Mouse (Mus musculus) kidney, embryonic 16.5 days (tissue): ENCODE measurements at regions not wholly inside any gene's neighbourhood (a gene's known extent, or its start where the extent isn't known, plus 50 kb on each side); places are given as distances from the start of the nearest gene placed in this dataset.
A peak's percentile ranks its signal among the peaks of the same experiment; 100 is the strongest.

Experiments
- ATAC-seq: fragments of 200-750 bp; cut with Nextera tagmentation; 2 replicates; pipeline ENCODE4 v1.8.0; 2017; ENCODE audit warnings: moderate TSS enrichment; ENCODE audit not compliant: low FRiP score, low TSS enrichment
- H3K27ac ChIP-seq: fragments of 300-500 bp; sonication (generic); 2 replicates; pipeline ENCODE4 v1.5.1; 2014; ENCODE audit warnings: low read length
- H3K27me3 ChIP-seq: fragments of 300-500 bp; sonication (generic); 2 replicates; pipeline ENCODE4 v1.6.1; 2014; ENCODE audit warnings: low read length, control low read depth, mixed read lengths; ENCODE audit not compliant: insufficient read depth
- H3K36me3 ChIP-seq: fragments of 300-500 bp; sonication (generic); 2 replicates; pipeline ENCODE4 v1.6.1; 2014; ENCODE audit warnings: low read length, control low read depth, mixed read lengths; ENCODE audit not compliant: insufficient read depth
- H3K4me1 ChIP-seq: fragments of 300-500 bp; sonication (generic); 2 replicates; pipeline ENCODE4 v1.6.1; 2014; ENCODE audit warnings: low read length, control low read depth, mixed read lengths; ENCODE audit not compliant: insufficient read depth
- H3K4me2 ChIP-seq: fragments of 300-500 bp; sonication (generic); replicated peaks from 2 replicates; pipeline ENCODE4 v1.6.1; 2014; ENCODE audit warnings: low read depth, low read length
- H3K4me3 ChIP-seq: fragments of 300-500 bp; sonication (generic); 2 replicates; pipeline ENCODE4 v1.5.1; 2014; ENCODE audit warnings: mild to moderate bottlenecking, low read length
- H3K9ac ChIP-seq: fragments of 300-500 bp; sonication (generic); replicated peaks from 2 replicates; pipeline ENCODE4 v1.6.1; 2014; ENCODE audit warnings: low read length
- H3K9me3 ChIP-seq: fragments of 300-500 bp; sonication (generic); 2 replicates; pipeline ENCODE4 v1.6.1; 2016; ENCODE audit warnings: low read length, control low read depth
- WGBS: fragments of 180-500 bp; shearing (Covaris S2); extraction: QIAGEN DNeasy Blood & Tissue Kit; methylation state at CpG from one replicate; pipeline ENCODE4 v1.1.7; 2014; 5-methylcytosine and 5-hydroxymethylcytosine counted together

GRCm38 (mm10) chr4:56686141-56686540 lies 53.7 kb upstream of the Gm26657 start:
- no peak for ATAC-seq
- H3K27me3 ChIP-seq, result peaks cover 3% of the 10 kb centered on the region; the same call in 1 of the 2 replicates
- no peaks in the 10 kb centered on the region for H3K36me3 ChIP-seq
- H3K4me3 ChIP-seq, result no peak overlapping the region
- 61% methylated on average over 8 of the region's 8 CpGs for WGBS
- H3K27ac ChIP-seq, result no peak overlapping the region
- no peaks in the 10 kb centered on the region for H3K9me3 ChIP-seq
- H3K4me2 ChIP-seq, result no peak overlapping the region
- H3K4me1 ChIP-seq, result peaks cover 7% of the 10 kb centered on the region; the same call in 1 of the 2 replicates
- H3K9ac ChIP-seq, result no peak overlapping the region

- H3K9me3 ChIP-seq, result no peaks in the 10 kb centered on the region
- H3K27ac ChIP-seq, result no peak overlapping the region
- WGBS, result 52% methylated on average over 8 of the region's 8 CpGs
- no peaks in the 10 kb centered on the region for H3K36me3 ChIP-seq
- H3K4me1 ChIP-seq, result peaks cover 7% of the 10 kb centered on the region; the same call in 1 of the 2 replicates
- H3K4me3 ChIP-seq, result no peak overlapping the region
- peak; percentile 35; the same call in 1 of the 2 replicates for ATAC-seq
- H3K27me3 ChIP-seq, result peaks cover 3% of the 10 kb centered on the region; the same call in 1 of the 2 replicates
- peak overlapping the region; percentile 45; the same call in 1 of the 2 replicates for H3K4me2 ChIP-seq
- H3K9ac ChIP-seq, result no peak overlapping the region
Observed at GRCm38 (mm10) chr4:56685696-56686095, 54.2 kb upstream of the Gm26657 start.

DNA sequence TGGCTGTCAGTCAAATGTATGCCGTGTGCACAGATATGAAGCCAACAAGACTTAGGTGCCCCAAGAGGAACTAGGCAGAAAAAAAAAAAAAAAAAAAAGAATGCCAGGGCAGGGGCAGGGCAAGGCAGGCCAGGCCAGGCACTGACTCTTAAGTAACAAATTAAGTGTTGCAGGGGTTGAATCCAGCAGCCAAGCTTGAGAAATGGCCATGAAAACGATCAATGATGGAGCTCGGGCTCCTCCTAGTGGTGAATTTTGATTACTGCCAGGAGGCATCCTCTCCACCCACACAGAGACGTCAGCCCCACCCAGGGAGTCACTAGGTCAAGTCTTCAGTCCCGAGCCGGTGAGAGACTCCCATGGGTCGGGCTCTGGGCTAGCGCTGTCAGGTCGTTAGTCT lies 54.7 kb upstream of the Gm26657 start:
- Histone ChIP-seq H3K9ac (no peak overlapping the region), H3K4me1 (peaks cover 7% of the 10 kb centered on the region; the same call in 1 of the 2 replicates), H3K9me3 (no peaks in the 10 kb centered on the region), H3K36me3 (no peaks in the 10 kb centered on the region), H3K4me3 (0 out of 2 replicates have a peak overlapping the region, but pooled peaks have one; percentile 8), H3K4me2 (peak overlapping the region; percentile 45), H3K27me3 (peaks cover 3% of the 10 kb centered on the region; the same call in 1 of the 2 replicates), H3K27ac (no peak overlapping the region)
- ATAC-seq, result peak; percentile 82
- 6% methylated on average over 9 of the region's 9 CpGs for WGBS

DNA sequence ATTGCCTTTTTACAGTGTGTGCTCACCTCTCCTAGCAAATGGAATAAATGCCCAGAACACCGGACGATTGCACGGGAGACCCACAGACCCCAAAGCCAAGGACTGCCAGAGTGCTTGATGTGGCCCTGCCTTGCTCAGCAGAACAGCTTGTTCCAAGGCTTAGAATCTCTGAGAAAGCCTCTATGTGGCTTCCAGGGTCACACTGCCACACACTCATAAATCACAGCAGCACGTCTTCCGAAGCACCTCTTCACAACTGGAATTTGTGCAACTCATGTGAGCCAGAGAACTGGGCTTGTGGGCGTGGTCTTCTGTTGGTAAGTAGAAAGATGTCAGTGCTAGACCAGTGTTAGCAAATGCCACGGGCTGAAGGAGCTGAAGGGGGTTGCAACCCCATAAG lies 55.8 kb upstream of the Gm26657 start:
- Histone ChIP-seq H3K4me2 (no peak overlapping the region), H3K36me3 (no peaks in the 10 kb centered on the region), H3K4me1 (peaks cover 7% of the 10 kb centered on the region; the same call in 1 of the 2 replicates), H3K9ac (no peak overlapping the region), H3K9me3 (no peaks in the 10 kb centered on the region), H3K27ac (no peak overlapping the region), H3K27me3 (peaks cover 3% of the 10 kb centered on the region; the same call in 1 of the 2 replicates), H3K4me3 (no peak overlapping the region)
- ATAC-seq, result no peak
- 62% methylated on average over 7 of the region's 7 CpGs for WGBS

- WGBS, result 76% methylated on average over 8 of the region's 8 CpGs
- no peaks in the 10 kb centered on the region for H3K9me3 ChIP-seq
- H3K27me3 ChIP-seq, result no peaks in the 10 kb centered on the region
- no peaks in the 10 kb centered on the region for H3K36me3 ChIP-seq
- no peak for ATAC-seq
- peaks cover 7% of the 10 kb centered on the region; the same call in 1 of the 2 replicates for H3K4me1 ChIP-seq
- no peak overlapping the region for H3K4me2 ChIP-seq
- H3K4me3 ChIP-seq, result no peak overlapping the region
- H3K9ac ChIP-seq, result no peak overlapping the region
- no peak overlapping the region for H3K27ac ChIP-seq
Observed at GRCm38 (mm10) chr4:56681121-56681520, 58.7 kb upstream of the Gm26657 start.

DNA sequence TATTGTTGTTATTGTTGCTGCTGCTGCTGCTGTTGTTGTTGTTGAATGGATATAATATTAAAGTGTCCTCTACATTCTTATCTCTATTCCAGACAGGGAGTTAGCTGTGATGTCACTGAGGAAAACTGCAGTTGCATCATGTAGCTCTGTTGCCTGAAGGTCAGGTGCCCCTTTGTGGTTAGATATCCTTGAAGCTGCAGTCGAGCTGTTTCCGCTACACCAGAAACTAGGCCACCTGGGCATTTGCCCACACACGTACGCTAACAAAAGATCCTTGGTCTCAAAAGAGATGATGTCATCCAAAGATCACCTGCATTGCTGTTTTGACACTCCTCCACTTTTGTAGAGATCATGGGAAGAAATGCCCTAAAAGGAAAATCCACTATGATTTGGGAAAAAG lies 66.0 kb upstream of the Gm26657 start:
- WGBS, result 85% methylated on average over 4 of the region's 4 CpGs
- no peak overlapping the region for H3K4me3 ChIP-seq
- no peak overlapping the region for H3K4me2 ChIP-seq
- no peak overlapping the region for H3K9ac ChIP-seq
- no peak overlapping the region for H3K27ac ChIP-seq
- no peaks in the 10 kb centered on the region for H3K27me3 ChIP-seq
- no peaks in the 10 kb centered on the region for H3K4me1 ChIP-seq
- no peak for ATAC-seq
- H3K9me3 ChIP-seq, result 0 out of 2 replicates have a peak, but pooled peaks cover 4% of the 10 kb centered on the region
- no peaks in the 10 kb centered on the region for H3K36me3 ChIP-seq

DNA sequence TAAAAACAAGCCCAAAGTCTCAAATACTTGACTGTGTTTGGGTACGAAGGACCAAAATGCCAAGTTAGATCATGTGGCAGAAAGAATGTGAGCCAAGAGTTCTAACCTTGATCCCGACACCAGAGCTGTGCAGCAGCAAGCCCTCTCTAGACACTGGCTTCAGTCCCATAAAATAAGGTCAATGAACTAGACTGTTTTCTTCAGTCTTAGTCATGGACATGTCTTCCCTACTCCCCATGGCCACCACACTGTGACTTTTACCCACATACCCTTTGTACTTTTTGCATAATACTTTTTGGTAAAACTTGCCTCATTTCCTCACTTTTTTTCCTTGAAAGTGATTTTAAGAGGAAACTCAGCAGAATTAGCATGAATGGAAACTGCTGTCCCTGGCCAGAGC lies 74.9 kb upstream of the Gm26657 start:
- Histone ChIP-seq H3K9me3 (no peaks in the 10 kb centered on the region), H3K27me3 (no peaks in the 10 kb centered on the region), H3K36me3 (no peaks in the 10 kb centered on the region), H3K9ac (no peak overlapping the region), H3K27ac (no peak overlapping the region), H3K4me3 (no peak overlapping the region), H3K4me1 (no peaks in the 10 kb centered on the region), H3K4me2 (no peak overlapping the region)
- 87% methylated on average over 2 of the region's 2 CpGs for WGBS
- no peak for ATAC-seq

DNA sequence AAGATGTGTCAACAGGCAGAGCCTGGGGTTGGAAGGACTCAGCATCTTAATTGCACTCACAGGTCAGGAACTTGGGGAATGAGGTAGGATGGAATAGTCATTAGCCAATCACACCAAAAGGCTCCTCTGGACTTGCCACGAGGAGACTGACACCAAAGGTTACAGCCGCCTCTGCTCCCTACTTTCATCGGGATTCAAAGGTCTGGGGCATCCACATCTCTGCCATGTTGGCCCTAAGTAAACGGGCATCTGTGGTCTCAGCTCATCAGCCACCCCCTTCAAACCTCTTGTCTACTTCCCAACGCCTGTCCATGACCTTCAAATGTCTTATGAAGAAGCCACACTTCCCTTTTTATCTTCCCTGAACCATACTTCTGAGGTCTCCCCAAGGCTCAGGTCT lies 78.1 kb upstream of the Gm26657 start:
- no peaks in the 10 kb centered on the region for H3K4me1 ChIP-seq
- H3K36me3 ChIP-seq, result no peaks in the 10 kb centered on the region
- no peak for ATAC-seq
- H3K9me3 ChIP-seq, result no peaks in the 10 kb centered on the region
- H3K9ac ChIP-seq, result no peak overlapping the region
- WGBS, result 81% methylated on average over 5 of the region's 5 CpGs
- no peak overlapping the region for H3K4me2 ChIP-seq
- H3K27ac ChIP-seq, result no peak overlapping the region
- no peak overlapping the region for H3K4me3 ChIP-seq
- H3K27me3 ChIP-seq, result no peaks in the 10 kb centered on the region

DNA sequence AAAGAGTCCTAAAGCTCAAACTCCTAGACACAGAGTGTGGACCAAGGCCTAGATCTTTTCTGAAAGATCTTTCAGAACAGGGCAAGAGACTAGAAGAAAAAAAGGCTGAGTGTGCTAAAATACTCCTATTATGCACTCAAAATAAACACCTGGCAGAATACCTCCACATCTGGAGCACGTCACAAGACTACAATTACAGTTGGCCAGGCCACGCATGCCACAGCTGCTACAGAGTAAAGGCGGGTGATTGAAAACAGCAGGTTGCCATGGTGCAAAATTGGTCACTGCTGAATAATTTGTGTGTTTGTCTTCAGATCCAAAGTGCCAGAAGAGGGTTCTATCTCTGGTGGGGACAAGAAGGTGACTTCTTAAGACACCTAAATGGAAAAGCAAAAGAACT lies 82.8 kb upstream of the Gm26657 start:
- Histone ChIP-seq H3K36me3 (no peaks in the 10 kb centered on the region), H3K27ac (no peak overlapping the region), H3K4me2 (no peak overlapping the region), H3K9me3 (no peaks in the 10 kb centered on the region), H3K4me3 (no peak overlapping the region), H3K27me3 (no peaks in the 10 kb centered on the region), H3K4me1 (no peaks in the 10 kb centered on the region), H3K9ac (no peak overlapping the region)
- no peak for ATAC-seq
- WGBS, result 78% methylated on average over 3 of the region's 3 CpGs

DNA sequence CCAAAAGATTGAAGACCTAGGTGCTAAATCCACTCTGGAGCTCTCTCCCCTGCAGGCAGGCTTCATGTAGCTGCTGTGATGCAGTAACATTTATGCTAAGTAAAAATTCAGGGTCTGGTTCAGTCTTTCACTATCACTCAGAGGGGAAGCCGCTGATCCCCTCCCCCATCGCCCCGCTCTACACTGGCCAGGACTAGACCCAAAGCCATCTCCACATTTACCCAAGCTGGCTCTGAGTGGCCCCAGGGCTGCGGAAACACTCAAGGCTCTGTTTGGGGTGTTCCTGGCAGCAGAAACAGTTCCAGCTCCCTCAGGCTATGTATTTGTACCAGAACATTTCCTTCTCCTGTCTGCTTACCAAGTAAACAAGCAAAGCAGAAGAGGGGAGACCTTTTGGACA lies 85.5 kb upstream of the Gm26657 start:
- WGBS, result 85% methylated on average over 4 of the region's 4 CpGs

More for the DNA sequence above, 85.5 kb upstream of the Gm26657 start:
- no peaks in the 10 kb centered on the region for H3K27me3 ChIP-seq
- H3K9me3 ChIP-seq, result no peaks in the 10 kb centered on the region
- no peaks in the 10 kb centered on the region for H3K36me3 ChIP-seq
- H3K9ac ChIP-seq, result no peak overlapping the region
- no peak overlapping the region for H3K27ac ChIP-seq
- no peak overlapping the region for H3K4me3 ChIP-seq
- H3K4me2 ChIP-seq, result no peak overlapping the region
- no peaks in the 10 kb centered on the region for H3K4me1 ChIP-seq
- ATAC-seq, result no peak
